Mouse (Mus musculus) brain, embryonic 14.5 days (tissue): Measurements from ENCODE around the gene Vmn2r19.

ENCODE experiments used
- CTCF ChIP-seq: fragments of 200-500 bp; IDR thresholded peaks from 2 replicates; pipeline ENCODE4 v1.5.1; 2012; ENCODE audit warnings: inconsistent platforms, mild to moderate bottlenecking, moderate library complexity, borderline replicate concordance; ENCODE audit not compliant: insufficient read depth, insufficient read length; ENCODE audit errors: extremely low read depth
- POLR2A ChIP-seq: fragments of 200-500 bp; IDR thresholded peaks from 2 replicates; pipeline ENCODE4 v1.6.1; 2012; ENCODE audit warnings: mild to moderate bottlenecking, inconsistent platforms, borderline replicate concordance; ENCODE audit not compliant: poor library complexity, insufficient read depth, insufficient read length, severe bottlenecking; ENCODE audit errors: extremely low read depth

- TF ChIP-seq CTCF (no peak), POLR2A (no peak)
These were observed 11.4 kb upstream of the Vmn2r19 start for GRCm38 (mm10) chr6:123296687-123297086.
